Mouse (Mus musculus): ENCODE measurements around the gene Lhfpl2.

Gene Lhfpl2

GRCm38 (mm10) chr13:94239488-94239887 lies 181.9 kb downstream of the Lhfpl2 start:
- no peak for DNase-seq

- no peak for DNase-seq
Measured at GRCm38 (mm10) chr13:94240111-94240510, 182.5 kb downstream of the Lhfpl2 start.

GRCm38 (mm10) chr13:94240873-94241272 lies 183.3 kb downstream of the Lhfpl2 start:
- DNase-seq: no peak

GRCm38 (mm10) chr13:94241892-94242524 lies 184.4 kb downstream of the Lhfpl2 start:
- no peak for DNase-seq

- DNase-seq: no peak
Measured at GRCm38 (mm10) chr13:94242897-94243296, 185.3 kb downstream of the Lhfpl2 start.
